8 mouse cellular contexts compared by ENCODE assay signal in genomic region chr13:49421606-49421917, GRCm38 (mm10). TPM values are rescaled to one million over a fixed set of nuclear protein-coding genes. Genes with fewer than 3 reads are reported as not detected.
A peak's percentile ranks its signal among the peaks of the same experiment; 100 is the strongest.
DNase-seq lines count a peak whose midpoint lies in the region; ATAC-seq and TF ChIP-seq lines count a peak whose summit lies in the region.

No protein-coding gene starts in this region.

- H3K27me3 ChIP-seq in lung, embryonic 15.5 days = no peaks in the 10 kb centered on the region
- 0 out of 2 replicates have a peak, but pooled peaks cover 4% of the 10 kb centered on the region for H3K27me3 ChIP-seq in heart, embryonic 12.5 days (replicated peaks)
- H3K27me3 ChIP-seq in liver, embryonic 12.5 days (replicated peaks) = no peaks in the 10 kb centered on the region
- H3K27me3 ChIP-seq in small intestine, adult 2 months (ENCODE audit: control insufficient read depth, insufficient read depth, low read length) = no peaks in the 10 kb centered on the region

- ATAC-seq in lung, embryonic 15.5 days (ENCODE audit: borderline replicate concordance, extremely low read depth, low FRiP score, low TSS enrichment) = no peak
- no peak for ATAC-seq in heart, embryonic 12.5 days (ENCODE audit: insufficient number of reproducible peaks, low FRiP score)
- ATAC-seq in liver, embryonic 12.5 days = peak; percentile 48

- 0% methylated on average over 15 of the region's 15 CpGs for WGBS in lung, embryonic 15.5 days
- WGBS in heart, embryonic 12.5 days = under 1% methylated on average over 15 of the region's 15 CpGs
- WGBS in liver, embryonic 12.5 days (ENCODE audit: insufficient replicate concordance) = under 1% methylated on average over 15 of the region's 15 CpGs
- under 1% methylated on average over 15 of the region's 15 CpGs for WGBS in small intestine, adult 2 months

- intact Hi-C loops in left cerebral cortex, postnatal 10 days (cut with DNase I) = loop anchor here (5.0 kb wide), 1 partner anchor 79 kb away; the partner anchor contains the start of gene Bicd2

- peak overlapping the region; percentile 72 for H3K4me3 ChIP-seq in lung, embryonic 15.5 days
- H3K4me3 ChIP-seq in heart, embryonic 12.5 days = peak overlapping the region; percentile 93
- H3K4me3 ChIP-seq in liver, embryonic 12.5 days = peak overlapping the region; percentile 83
- peak overlapping the region; percentile 87 for H3K4me3 ChIP-seq in small intestine, adult 2 months (ENCODE audit: low read depth, low read length)

- no peaks in the 10 kb centered on the region for H3K9me3 ChIP-seq in lung, embryonic 15.5 days
- no peaks in the 10 kb centered on the region for H3K9me3 ChIP-seq in heart, embryonic 12.5 days (replicated peaks)
- no peaks in the 10 kb centered on the region for H3K9me3 ChIP-seq in liver, embryonic 12.5 days (replicated peaks)

- peak overlapping the region; percentile 74 for H3K9ac ChIP-seq in lung, embryonic 15.5 days
- H3K9ac ChIP-seq in heart, embryonic 12.5 days = peak overlapping the region; percentile 85
- H3K9ac ChIP-seq in liver, embryonic 12.5 days = peak overlapping the region; percentile 80

- peak overlapping the region; percentile 95 for H3K4me2 ChIP-seq in lung, embryonic 15.5 days
- H3K4me2 ChIP-seq in heart, embryonic 12.5 days = peak overlapping the region; percentile 97
- peak overlapping the region; percentile 96 for H3K4me2 ChIP-seq in liver, embryonic 12.5 days

- H3K36me3 ChIP-seq in lung, embryonic 15.5 days = no peaks in the 10 kb centered on the region
- peaks cover 3% of the 10 kb centered on the region; the same call in 1 of the 2 replicates for H3K36me3 ChIP-seq in heart, embryonic 12.5 days
- H3K36me3 ChIP-seq in liver, embryonic 12.5 days = 0 out of 2 replicates have a peak, but pooled peaks cover 5% of the 10 kb centered on the region
- no peaks in the 10 kb centered on the region for H3K36me3 ChIP-seq in small intestine, adult 2 months (ENCODE audit: control insufficient read depth, insufficient read depth, low read length)

- H3K27ac ChIP-seq in lung, embryonic 15.5 days = peak overlapping the region; percentile 75
- peak overlapping the region; percentile 73 for H3K27ac ChIP-seq in heart, embryonic 12.5 days (ENCODE audit: poor library complexity, severe bottlenecking)
- peak overlapping the region; percentile 80 for H3K27ac ChIP-seq in liver, embryonic 12.5 days
- peak overlapping the region; percentile 32 for H3K27ac ChIP-seq in small intestine, adult 2 months (ENCODE audit: insufficient read depth, low read depth, low read length)

- TF ChIP-seq POLR2A in small intestine, adult 2 months (IDR thresholded peaks at IDR 0.05; ENCODE audit: low read depth, low read length) = no peak

- H3K4me1 ChIP-seq in lung, embryonic 15.5 days = peaks cover 24% of the 10 kb centered on the region
- peaks cover 25% of the 10 kb centered on the region for H3K4me1 ChIP-seq in heart, embryonic 12.5 days (replicated peaks)
- H3K4me1 ChIP-seq in liver, embryonic 12.5 days = peaks cover 59% of the 10 kb centered on the region
- H3K4me1 ChIP-seq in small intestine, adult 2 months (ENCODE audit: control insufficient read depth, insufficient read depth, insufficient read length, low read length) = peaks cover 10% of the 10 kb centered on the region

- no peak for DNase-seq in lung, adult 18-20 months
- DNase-seq in c-Kit-positive CD71-positive TER-119-positive erythroid progenitor cells, embryonic 14.5 days (ENCODE audit: low spot score) = peak; percentile 42
- DNase-seq in adrenal gland, postnatal 10 days = no peak
- no peak for DNase-seq in left cerebral cortex, postnatal 10 days (ENCODE audit: extremely low spot score in 1 of 2, low spot score in 2 of 2)

- no peak for TF ChIP-seq CTCF in small intestine, adult 2 months (IDR thresholded peaks at IDR 0.05; ENCODE audit: extremely low read depth, insufficient read length, insufficient replicate concordance, low read depth, low read length)

RNA-seq across cellular contexts. Expression of gene Ippk, which starts 0.5 kb away (rescaled TPM):
- 15.1 and 15.2 TPM in 2 replicates for polyA plus RNA-seq in lung, embryonic 15.5 days (2015; fragmentation: Nextera tagmentation; extraction: Ambion mirVana)
- 13.1 and 14.0 TPM in 2 replicates for polyA plus RNA-seq in heart, embryonic 12.5 days (2016; fragmentation: Nextera tagmentation; extraction: Ambion mirVana)
- polyA plus RNA-seq in liver, embryonic 12.5 days (2016; fragmentation: Nextera tagmentation; extraction: Ambion mirVana) = 13.6 and 13.9 TPM in 2 replicates
- polyA plus RNA-seq in small intestine, adult 2 months (2012; rRNA removed) = 2.6 TPM in 2 replicates
- 10 to 100 TPM; 13.1 to 23.5 TPM for total RNA-seq in adrenal gland, postnatal 10 days (2021)
- 10 to 100 TPM; 12.7 to 13.8 TPM for total RNA-seq in left cerebral cortex, postnatal 10 days (2021)
